Mouse (Mus musculus) cerebellum, adult 2 months (tissue): ENCODE measurements around the gene Gpc6. TPM values are rescaled to one million over a fixed set of nuclear protein-coding genes. Genes with fewer than 3 reads are reported as not detected.

Experiments used
- DNase-seq, 2 experiments: peaks; one replicate each; pipeline ENCODE4 v3.0.0; 2021
- H3K27ac ChIP-seq: fragments of 200-500 bp; 2 replicates; pipeline ENCODE4 v1.5.1; 2012; ENCODE audit warnings: low read length, control low read depth, inconsistent platforms; ENCODE audit not compliant: insufficient read depth
- H3K27me3 ChIP-seq: fragments of 200-500 bp; 2 replicates; pipeline ENCODE4 v1.6.1; 2012; ENCODE audit warnings: inconsistent platforms, mild to moderate bottlenecking, low read length, moderate library complexity; ENCODE audit not compliant: control insufficient read depth, insufficient read depth
- H3K4me1 ChIP-seq: fragments of 200-500 bp; 2 replicates; pipeline ENCODE4 v1.6.1; 2011; ENCODE audit warnings: low read length; ENCODE audit not compliant: control insufficient read depth, insufficient read depth
- H3K4me3 ChIP-seq: fragments of 200-500 bp; replicated peaks from 2 replicates; pipeline ENCODE3; 2011; ENCODE audit warnings: mild to moderate bottlenecking, low read depth, low read length, control low read depth; ENCODE audit not compliant: insufficient read depth
- CTCF ChIP-seq: fragments of 200-500 bp; IDR thresholded peaks from 2 replicates; pipeline ENCODE4 v1.5.1; 2011; ENCODE audit warnings: low read depth, mild to moderate bottlenecking, control low read depth, low read length, moderate library complexity, borderline replicate concordance; ENCODE audit not compliant: insufficient read depth
- POLR2A ChIP-seq: fragments of 200-500 bp; IDR thresholded peaks from 2 replicates; pipeline ENCODE4 v1.6.1; 2011; ENCODE audit warnings: low read length, control low read depth, borderline replicate concordance; ENCODE audit not compliant: insufficient read depth
- WGBS: fragments of 180-500 bp; shearing (Covaris S2); methylation state at CpG from one replicate; pipeline ENCODE4 v1.1.7; 2018; 5-methylcytosine and 5-hydroxymethylcytosine counted together
- polyA plus RNA-seq: library from polyadenylated mRNA; depleted of rRNA; stranded (reverse); fragments of >200 nt; gene quantifications from 2 replicates; pipeline ENCODE4 v1.2.3, GENCODE M21; 2012

Gene Gpc6
- polyA plus RNA-seq, 1 experiment = 5.3 TPM

DNA sequence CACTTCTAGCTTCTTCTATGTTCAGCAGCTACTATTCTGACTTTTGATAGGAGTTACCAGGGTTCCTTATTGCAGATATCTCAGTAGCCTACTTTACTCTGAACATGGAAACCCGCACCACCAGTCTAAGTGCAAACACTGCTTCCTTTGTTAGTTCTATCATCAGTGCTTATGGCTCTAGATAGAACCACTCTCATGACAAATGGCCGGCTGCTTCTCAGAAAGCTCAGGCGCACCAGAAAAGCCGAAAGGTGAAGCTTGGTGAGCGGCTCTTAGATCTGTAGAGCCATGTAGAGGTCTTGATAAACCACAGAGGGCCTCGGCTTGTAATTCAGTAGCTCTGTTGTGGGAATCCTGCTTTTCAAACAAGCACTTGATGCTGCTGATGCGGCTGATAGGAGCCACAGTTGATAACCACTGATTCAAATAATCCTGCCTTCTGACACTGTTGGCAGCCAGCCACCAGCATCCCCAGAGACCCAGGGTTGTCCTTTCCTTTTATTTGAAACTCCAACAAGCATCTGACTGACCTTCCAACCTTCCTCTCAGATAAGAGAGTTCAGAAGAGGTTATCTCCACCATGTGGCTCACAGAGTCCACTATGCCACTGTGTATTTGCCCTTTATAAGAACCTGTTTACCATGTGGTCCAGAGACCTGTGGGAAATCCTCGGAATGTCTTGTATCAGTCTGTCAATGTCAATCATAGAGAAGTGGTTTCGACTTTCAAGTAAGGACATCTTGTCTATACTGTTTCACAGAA is 723.3 kb downstream of the Gpc6 start:
- WGBS = 79% methylated on average over 9 of the region's 9 CpGs
- H3K27me3 ChIP-seq = no peaks in the 10 kb centered on the region
- no peaks in the 10 kb centered on the region for H3K4me1 ChIP-seq
- DNase-seq = no peak
- TF ChIP-seq POLR2A = no peak
- no peak for TF ChIP-seq CTCF
- H3K27ac ChIP-seq = no peak overlapping the region
- H3K4me3 ChIP-seq = no peak overlapping the region

DNA sequence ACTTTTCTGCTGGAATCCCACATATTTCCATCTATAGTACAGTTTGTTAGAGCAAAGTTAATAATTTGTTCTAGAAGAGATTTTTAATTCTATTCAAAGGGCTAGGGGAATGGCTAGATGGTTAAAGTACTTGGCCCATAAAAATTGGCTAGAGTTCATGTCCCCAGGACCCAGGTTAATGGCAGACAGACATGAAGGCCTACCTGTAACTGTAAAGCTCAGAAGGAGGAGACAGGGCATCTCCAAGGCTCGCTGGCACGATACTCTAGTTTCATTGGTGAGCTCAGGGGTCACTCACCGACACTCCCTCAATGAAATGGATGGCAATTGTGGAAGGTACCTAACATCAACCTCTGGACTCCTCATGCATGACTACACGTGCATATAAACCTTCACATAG is 725.0 kb downstream of the Gpc6 start:
- no peak overlapping the region for H3K27ac ChIP-seq
- 98% methylated on average over 4 of the region's 4 CpGs for WGBS
- H3K4me3 ChIP-seq = no peak overlapping the region
- no peak for DNase-seq
- H3K27me3 ChIP-seq = no peaks in the 10 kb centered on the region
- H3K4me1 ChIP-seq = no peaks in the 10 kb centered on the region
- no peak for TF ChIP-seq CTCF
- no peak for TF ChIP-seq POLR2A

DNA sequence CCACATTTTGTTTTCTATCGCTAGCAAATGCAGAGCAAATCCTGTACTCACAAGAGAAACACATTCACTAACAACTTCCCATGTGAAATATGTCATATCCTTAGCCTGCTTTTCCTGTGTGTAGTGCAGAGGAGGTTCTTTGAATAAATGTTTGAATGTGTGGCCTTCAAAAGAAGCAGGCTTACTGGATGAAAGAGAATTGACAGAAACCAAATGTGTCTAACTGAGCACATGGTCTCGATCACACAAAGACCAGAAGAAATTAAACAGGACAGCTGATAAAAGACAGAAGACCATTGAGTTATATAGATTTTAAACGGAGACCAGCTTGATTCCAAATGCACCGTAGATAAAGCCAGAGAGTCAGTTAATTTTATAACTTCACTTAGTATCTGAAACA is 726.2 kb downstream of the Gpc6 start:
- H3K27me3 ChIP-seq = no peaks in the 10 kb centered on the region
- H3K4me1 ChIP-seq = no peaks in the 10 kb centered on the region
- 90% methylated on average over 4 of the region's 4 CpGs for WGBS
- DNase-seq = no peak
- TF ChIP-seq CTCF (no peak), POLR2A (no peak)
- H3K27ac ChIP-seq = no peak overlapping the region
- no peak overlapping the region for H3K4me3 ChIP-seq

DNA sequence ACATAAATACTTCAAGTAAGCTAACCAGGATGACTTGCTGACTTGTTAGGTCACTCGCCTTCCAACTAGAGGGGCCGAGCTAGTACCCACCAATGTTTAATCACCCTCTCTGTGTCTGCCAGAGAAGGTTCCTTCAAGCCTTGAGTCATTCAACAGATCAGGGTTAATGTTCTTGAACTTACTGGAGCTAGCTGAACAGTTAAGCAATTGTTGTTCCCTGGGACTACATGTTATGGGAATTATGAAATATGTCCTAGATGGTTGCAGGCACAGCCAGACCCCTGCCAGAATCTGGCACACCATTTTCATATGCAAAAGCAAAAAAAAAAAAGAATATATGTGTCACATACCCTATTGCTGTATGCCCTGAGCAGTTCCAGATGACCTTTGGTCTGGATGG is 726.8 kb downstream of the Gpc6 start:
- H3K27ac ChIP-seq = no peak overlapping the region
- H3K4me3 ChIP-seq = no peak overlapping the region
- WGBS = 97% methylated on average over 2 of the region's 2 CpGs
- no peak for DNase-seq
- H3K4me1 ChIP-seq = no peaks in the 10 kb centered on the region
- TF ChIP-seq POLR2A (no peak), CTCF (no peak)
- H3K27me3 ChIP-seq = no peaks in the 10 kb centered on the region

DNA sequence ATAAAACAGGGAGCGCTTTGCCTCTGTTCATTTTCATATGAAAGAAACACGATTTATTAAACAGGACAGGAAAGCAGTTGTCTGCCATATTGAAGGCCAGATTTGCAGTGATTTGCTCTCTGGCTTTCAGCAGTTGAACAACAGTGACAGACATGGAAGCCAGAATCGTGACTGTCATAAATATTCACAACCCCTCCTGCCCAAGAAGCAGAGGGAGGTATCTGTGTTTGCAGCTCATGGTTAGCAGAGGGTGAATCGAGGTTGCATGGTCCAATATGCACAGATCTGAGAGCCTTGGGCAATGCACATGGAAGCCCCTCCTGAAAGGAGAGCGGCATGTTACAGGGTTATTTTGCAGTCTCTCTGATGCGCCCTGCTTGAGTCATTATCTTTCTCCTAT is 730.3 kb downstream of the Gpc6 start:
- DNase-seq = no peak
- TF ChIP-seq POLR2A = no peak
- TF ChIP-seq CTCF = no peak
- 49% methylated on average over 6 of the region's 6 CpGs for WGBS
- Histone ChIP-seq H3K27ac (no peak overlapping the region), H3K27me3 (no peaks in the 10 kb centered on the region), H3K4me1 (no peaks in the 10 kb centered on the region), H3K4me3 (no peak overlapping the region)

DNA sequence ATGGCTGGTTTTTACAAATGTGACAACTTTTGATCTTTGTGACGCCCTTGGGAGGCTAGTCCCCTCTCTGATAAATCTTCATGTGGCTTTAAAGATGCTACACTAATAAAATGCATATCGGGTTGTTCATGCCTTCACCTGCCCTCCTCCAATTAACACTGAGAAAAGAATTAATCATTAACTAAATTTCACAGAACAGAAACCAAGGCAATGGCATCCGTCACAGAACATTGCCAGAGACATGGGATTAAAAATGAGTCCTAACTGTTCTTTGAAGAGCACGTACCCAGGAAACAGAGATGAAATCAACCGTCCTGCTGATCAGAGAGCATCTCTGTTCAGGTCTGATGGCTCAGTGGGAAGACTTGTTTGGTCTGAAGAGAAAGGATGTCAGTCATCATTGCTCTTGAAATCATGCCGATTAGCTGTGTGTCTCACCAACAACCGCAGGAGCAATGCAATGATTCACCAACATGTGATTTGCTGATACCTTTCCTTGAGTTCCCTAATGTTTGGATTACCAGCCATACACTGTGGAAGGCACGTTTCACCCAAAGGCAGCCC is 734.2 kb downstream of the Gpc6 start:
- H3K4me3 ChIP-seq = no peak overlapping the region
- no peak for DNase-seq
- WGBS = 90% methylated on average over 8 of the region's 8 CpGs
- no peak overlapping the region for H3K27ac ChIP-seq
- no peak for TF ChIP-seq POLR2A
- no peak for TF ChIP-seq CTCF
- no peaks in the 10 kb centered on the region for H3K27me3 ChIP-seq
- no peaks in the 10 kb centered on the region for H3K4me1 ChIP-seq

DNA sequence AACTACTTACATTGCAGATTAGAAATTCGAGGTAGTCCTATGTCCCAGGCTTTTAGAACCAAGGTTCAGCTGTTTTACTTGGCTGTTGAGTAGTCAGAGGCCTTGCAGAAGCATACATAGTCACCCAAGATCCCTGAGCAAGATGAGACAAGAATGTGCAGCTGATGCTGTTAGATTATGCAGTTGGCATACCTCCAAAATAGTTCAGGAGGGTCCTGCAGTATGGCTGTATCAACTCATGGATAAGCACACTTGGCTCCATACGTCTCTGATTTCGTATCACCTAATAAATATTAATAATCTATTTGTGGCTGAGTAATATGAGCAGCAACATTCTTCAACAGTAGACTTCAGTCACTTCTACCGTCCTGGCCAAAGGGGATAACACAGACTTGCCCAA is 737.1 kb downstream of the Gpc6 start:
- DNase-seq = no peak
- no peak for TF ChIP-seq CTCF
- TF ChIP-seq POLR2A = no peak
- 73% methylated on average over 4 of the region's 4 CpGs for WGBS
- Histone ChIP-seq H3K27me3 (no peaks in the 10 kb centered on the region; the same call in 1 of the 2 replicates), H3K4me1 (no peaks in the 10 kb centered on the region), H3K4me3 (no peak overlapping the region), H3K27ac (no peak overlapping the region)

DNA sequence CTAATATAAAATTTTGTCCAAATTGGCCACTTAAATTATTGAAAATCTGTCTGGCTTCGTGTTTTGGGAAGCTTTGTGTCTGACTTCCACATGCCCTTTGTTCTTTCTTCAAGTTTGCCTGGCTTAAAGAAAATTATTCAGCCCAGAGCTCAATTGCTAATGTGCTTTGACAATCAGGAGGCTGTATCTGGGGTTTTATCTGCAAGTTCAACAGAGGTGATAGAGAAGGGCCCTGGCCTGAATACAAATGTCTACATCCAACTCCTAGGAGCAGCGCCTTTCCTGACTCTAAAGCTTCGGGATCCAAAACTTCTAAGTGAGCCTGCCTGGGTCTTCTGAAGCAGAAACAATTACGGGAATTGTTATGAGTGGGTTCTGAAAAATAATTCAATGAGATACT is 739.7 kb downstream of the Gpc6 start:
- no peak for TF ChIP-seq POLR2A
- TF ChIP-seq CTCF = no peak
- DNase-seq = no peak
- H3K4me1 ChIP-seq = no peaks in the 10 kb centered on the region
- WGBS = 79% methylated on average over 4 of the region's 4 CpGs
- no peaks in the 10 kb centered on the region; the same call in 1 of the 2 replicates for H3K27me3 ChIP-seq
- no peak overlapping the region for H3K4me3 ChIP-seq
- H3K27ac ChIP-seq = no peak overlapping the region
